Mouse (Mus musculus): Measurements from ENCODE around the gene Rbfox1.

Rbfox1 gene

DNA sequence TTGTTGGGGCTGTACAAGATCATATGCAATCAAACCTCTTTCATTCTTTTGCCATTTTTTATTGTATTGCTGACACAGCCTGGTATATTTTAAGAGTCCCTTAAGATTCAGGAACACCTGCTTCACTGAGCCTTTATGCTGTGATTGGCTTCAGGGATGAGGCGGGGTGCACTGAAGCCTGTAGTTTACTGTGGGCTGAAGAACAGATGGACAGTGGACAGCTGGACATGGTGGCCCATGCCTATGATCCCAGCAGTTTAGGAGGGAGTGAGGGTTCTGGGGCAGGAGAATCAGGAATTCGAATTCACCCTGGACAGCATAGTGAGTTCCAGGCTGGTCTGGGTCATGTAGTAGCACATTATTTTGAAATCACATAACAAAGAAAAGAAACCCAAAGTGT lies 1198.8 kb downstream of the Rbfox1 start:
- DNase-seq (ENCODE audit: low spot score) = no peak

GRCm38 (mm10) chr16:7088601-7089430 lies 1203.7 kb downstream of the Rbfox1 start:
- no peak for DNase-seq (ENCODE audit: low spot score)

GRCm38 (mm10) chr16:7089475-7089874 lies 1204.3 kb downstream of the Rbfox1 start:
- DNase-seq (ENCODE audit: low spot score) = no peak

- no peak for DNase-seq (ENCODE audit: low spot score)
Measured at GRCm38 (mm10) chr16:7090205-7090604, 1205.0 kb downstream of the Rbfox1 start.

DNA sequence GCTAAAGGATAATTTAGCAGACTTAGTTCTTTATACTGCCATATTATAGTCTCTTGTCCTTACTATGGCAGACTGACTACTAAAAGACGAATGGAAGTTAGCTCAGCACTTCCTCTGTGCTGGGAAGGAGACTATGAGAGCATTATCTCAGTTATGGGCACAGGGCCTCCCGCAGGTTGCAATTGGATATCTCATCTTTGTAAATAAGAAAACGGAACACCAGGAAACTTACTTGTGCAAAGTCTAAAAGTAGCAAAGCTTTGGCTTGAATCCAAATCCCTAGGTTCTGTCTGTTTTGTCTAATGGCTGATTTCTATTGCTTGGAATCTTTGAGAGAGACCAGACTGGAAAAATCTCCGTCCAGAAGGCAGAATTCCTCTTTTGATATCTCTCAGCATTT lies 1207.7 kb downstream of the Rbfox1 start:
- DNase-seq (ENCODE audit: low spot score) = no peak

DNA sequence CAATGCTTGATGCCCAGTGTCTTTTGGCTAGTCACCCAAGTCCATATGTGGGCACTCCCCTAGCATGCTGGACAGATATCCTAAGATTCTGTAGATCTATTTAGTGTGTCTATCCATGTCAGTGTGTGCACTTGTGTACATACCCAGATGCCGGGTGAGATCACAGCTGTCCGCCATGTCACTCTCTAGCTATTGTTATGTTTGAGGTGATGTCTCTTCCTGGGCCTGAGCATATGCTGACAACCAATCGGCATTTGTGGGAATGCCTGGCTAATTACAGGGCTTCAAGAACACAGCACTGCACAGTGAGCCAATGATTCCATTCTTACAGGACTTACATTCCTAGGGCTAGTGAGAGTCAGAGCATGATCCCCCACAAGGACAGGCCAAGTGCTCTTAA lies 1208.5 kb downstream of the Rbfox1 start:
- DNase-seq (ENCODE audit: low spot score) = no peak

DNA sequence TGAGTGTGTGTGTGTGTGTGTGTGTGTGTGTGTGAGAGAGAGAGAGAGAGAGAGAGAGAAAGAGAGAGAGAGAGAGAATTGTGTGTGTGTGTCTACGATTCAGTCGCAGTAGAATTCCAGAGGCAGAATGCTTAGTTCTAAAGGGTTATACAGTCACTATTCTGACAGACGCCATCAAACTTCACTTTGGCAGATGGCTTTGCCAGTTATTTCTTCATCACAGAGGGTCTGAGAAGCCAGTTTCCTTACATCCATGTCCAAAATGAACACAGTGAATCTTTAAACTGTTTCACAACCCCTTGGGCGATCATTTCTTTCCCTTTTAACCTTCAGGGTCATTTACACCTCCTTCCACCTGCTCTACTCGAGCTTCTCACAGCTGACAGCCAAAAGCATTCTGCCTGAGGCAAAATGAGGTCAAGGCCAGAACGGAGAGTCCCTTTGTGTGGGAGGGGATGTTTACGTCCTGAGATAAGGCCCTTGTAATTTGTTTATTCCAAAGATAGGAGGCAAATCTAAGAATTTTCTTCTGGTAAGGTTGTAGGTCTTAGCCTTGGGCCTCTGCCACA lies 1209.1 kb downstream of the Rbfox1 start:
- DNase-seq (ENCODE audit: low spot score) = no peak

DNA sequence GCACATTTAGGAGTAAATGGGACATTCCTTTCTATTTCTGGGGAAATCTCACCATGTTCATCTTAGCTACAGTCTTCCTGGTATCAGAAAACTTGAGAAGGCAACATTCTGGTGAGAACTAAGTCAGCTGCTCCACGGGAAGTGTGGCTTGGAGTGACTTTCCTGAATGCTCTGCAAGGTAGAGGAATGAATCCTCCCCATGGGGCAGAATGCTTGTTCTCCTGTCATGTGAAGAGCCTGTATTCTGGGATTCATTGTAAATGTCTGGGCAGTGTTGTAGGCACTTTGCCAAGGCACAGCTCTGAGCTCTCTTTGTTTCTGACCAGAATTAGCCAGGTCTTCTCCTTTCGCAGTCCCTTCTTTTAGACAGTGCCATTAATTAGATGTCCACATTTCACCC lies 1211.9 kb downstream of the Rbfox1 start:
- no peak for DNase-seq (ENCODE audit: low spot score)

DNA sequence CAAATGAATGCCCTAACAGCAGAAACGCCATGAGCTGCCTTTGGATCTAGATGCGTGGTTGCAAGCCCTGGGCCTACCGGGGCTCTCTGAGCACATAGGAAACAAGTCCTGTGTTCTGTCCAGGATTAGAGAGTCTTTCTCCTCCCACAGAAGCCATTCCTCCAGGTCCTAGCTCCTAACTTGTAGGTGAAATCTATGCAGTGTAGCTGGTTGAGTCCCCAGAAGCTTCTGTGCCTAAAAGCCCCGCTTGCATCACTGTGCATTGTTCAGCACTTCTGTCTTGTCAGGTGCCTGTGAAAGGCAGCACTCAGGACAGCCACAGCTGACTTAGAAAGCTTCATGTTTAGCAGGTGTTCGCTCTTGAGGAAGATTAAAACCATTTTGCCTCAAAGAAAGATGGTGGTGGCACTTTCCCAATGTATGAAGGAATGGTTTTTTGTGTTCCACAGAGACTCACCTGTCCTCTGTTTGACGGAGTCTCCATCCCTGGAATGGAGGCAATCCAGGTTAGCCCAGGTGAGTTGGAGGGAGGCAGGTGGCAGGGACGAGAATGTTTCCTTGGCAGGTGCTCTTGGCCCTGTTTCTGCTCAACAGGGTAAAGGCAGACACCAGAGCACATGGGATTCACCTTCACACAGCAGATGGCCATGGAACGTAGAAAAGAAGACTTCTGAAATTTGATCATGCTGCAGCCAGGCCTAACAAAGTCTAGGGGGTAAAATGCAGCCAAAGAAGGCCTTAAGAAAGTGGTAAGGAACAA lies 1213.0 kb downstream of the Rbfox1 start:
- DNase-seq (ENCODE audit: low spot score) = no peak

- peak; percentile 65 for DNase-seq (ENCODE audit: low spot score)
Measured at GRCm38 (mm10) chr16:7099506-7100300, 1214.5 kb downstream of the Rbfox1 start.

GRCm38 (mm10) chr16:7102486-7102885 lies 1217.3 kb downstream of the Rbfox1 start:
- DNase-seq (ENCODE audit: low spot score) = no peak

- no peak for DNase-seq (ENCODE audit: low spot score)
Measured at GRCm38 (mm10) chr16:7103301-7103700, 1218.1 kb downstream of the Rbfox1 start.

- no peak for DNase-seq (ENCODE audit: low spot score)
Measured at GRCm38 (mm10) chr16:7106450-7107015, 1221.4 kb downstream of the Rbfox1 start.

GRCm38 (mm10) chr16:7115945-7116344 lies 1230.8 kb downstream of the Rbfox1 start:
- no peak for DNase-seq (ENCODE audit: low spot score)

DNA sequence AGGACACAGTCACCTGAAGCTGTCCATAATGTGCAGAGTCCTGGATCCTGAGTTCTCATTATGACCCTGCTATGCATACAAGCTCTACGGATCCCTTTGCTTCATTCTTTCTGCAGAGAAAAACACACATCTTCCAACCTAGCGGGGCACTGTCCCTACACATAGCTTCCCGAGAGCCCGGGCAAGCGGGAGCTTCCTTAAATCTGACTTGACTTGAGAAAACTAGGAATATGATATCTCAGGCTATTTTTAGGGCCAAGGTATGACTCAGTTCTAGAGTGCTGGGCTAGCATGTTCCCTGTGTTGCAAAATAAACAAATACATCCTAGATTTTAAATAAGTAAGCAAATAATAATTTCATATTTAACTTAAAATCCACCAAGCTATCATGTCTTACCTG lies 1244.4 kb downstream of the Rbfox1 start:
- no peak for DNase-seq (ENCODE audit: low spot score)

DNA sequence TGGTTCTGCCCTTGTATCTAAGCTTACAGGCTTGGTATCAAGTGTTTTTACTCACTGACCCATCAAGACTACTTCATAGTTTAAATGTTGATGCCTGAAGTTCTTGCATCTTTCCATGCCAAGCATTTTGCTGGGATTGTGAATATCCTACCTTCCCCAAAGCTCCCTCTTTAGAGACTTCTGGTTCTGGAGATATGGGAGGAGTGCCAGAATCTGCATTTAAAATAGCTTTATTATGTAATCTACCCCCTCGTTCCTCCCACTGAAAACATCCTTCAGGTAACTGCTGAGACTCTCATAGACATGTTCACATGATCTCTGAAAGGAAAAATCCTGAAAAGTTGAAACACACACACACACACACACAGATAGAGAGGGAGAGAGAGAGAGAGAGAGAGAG lies 1247.3 kb downstream of the Rbfox1 start:
- DNase-seq (ENCODE audit: low spot score) = no peak

- DNase-seq (ENCODE audit: low spot score) = peak; percentile 39
Measured at GRCm38 (mm10) chr16:7136971-7137370, 1251.8 kb downstream of the Rbfox1 start.

GRCm38 (mm10) chr16:7139480-7139879 lies 1254.3 kb downstream of the Rbfox1 start:
- no peak for DNase-seq (ENCODE audit: low spot score)

- DNase-seq (ENCODE audit: low spot score) = no peak
Measured at GRCm38 (mm10) chr16:7140909-7141308, 1255.8 kb downstream of the Rbfox1 start.

GRCm38 (mm10) chr16:7145505-7145904 lies 1260.3 kb downstream of the Rbfox1 start:
- DNase-seq (ENCODE audit: low spot score) = no peak

DNA sequence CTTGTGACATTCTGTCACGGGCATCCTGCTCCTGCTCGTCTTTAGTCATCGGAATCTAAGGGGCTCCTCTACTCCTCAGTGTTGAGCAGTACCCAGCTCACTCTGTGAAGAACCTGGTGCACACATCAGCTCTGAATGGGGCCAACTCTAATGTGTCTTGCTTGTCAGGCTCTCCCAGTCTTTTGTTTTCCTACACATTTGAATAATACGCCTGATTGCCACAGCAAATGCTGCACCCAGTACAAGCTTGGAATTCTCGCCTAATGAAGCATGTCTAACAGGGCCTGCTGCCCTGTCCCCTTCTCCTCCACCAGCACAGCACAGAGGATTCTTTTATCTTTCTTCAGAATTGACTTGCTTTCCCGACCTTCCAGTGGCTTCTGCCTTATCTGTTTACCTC lies 1261.3 kb downstream of the Rbfox1 start:
- no peak for DNase-seq (ENCODE audit: low spot score)

DNA sequence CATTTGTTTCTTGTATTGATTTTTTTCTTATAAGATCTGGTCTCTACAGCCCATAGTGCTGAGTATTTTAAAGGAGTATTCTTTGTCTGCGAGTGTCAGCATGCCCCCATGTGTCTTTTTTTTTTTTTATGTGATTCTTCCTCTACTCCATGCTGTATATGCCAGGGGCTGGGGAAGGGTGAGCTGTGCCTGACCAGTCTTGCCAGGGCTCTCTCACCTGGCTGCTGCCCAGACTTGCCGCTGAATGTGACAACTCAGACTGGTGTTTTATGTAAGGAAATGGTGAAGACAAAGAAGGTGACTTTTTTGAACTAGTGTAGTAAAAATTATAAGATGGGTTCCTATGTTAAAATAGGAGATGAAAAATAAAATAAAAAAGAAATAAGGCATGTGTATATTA lies 1262.7 kb downstream of the Rbfox1 start:
- no peak for DNase-seq (ENCODE audit: low spot score)

All from layer of hippocampus, adult 11-12 months (tissue).